Mouse (Mus musculus) heart, embryonic 15.5 days (tissue): Measurements from ENCODE around the gene Dennd1a. TPM values are rescaled to one million over a fixed set of nuclear protein-coding genes. Genes with fewer than 3 reads are reported as not detected.

Experiments used
- ATAC-seq: fragments of 200-750 bp; cut with Nextera tagmentation; replicated peaks from 2 replicates; pipeline ENCODE4 v1.8.0; 2017; ENCODE audit warnings: low read depth, moderate TSS enrichment; ENCODE audit not compliant: insufficient number of reproducible peaks, insufficient read depth, low FRiP score
- H3K27ac ChIP-seq: fragments of 300-500 bp; sonication (generic); 2 replicates; pipeline ENCODE4 v1.5.1; 2015; ENCODE audit warnings: mild to moderate bottlenecking, inconsistent platforms
- H3K27me3 ChIP-seq: fragments of 300-500 bp; sonication (generic); 2 replicates; pipeline ENCODE4 v1.6.1; 2015; ENCODE audit warnings: inconsistent platforms
- H3K36me3 ChIP-seq: fragments of 300-500 bp; sonication (generic); 2 replicates; pipeline ENCODE4 v1.6.1; 2015; ENCODE audit warnings: mild to moderate bottlenecking, inconsistent platforms
- H3K4me1 ChIP-seq: fragments of 300-500 bp; sonication (generic); replicated peaks from 2 replicates; pipeline ENCODE4 v1.6.1; 2015; ENCODE audit warnings: inconsistent platforms
- H3K4me2 ChIP-seq: fragments of 300-500 bp; sonication (generic); 2 replicates; pipeline ENCODE4 v1.6.1; 2015; ENCODE audit warnings: inconsistent platforms, mild to moderate bottlenecking, moderate library complexity
- H3K4me3 ChIP-seq: fragments of 300-500 bp; sonication (generic); 2 replicates; pipeline ENCODE4 v1.5.1; 2015; ENCODE audit warnings: mild to moderate bottlenecking, inconsistent platforms
- H3K9ac ChIP-seq: fragments of 300-500 bp; sonication (generic); 2 replicates; pipeline ENCODE4 v1.6.1; 2015; ENCODE audit warnings: mild to moderate bottlenecking, inconsistent platforms
- H3K9me3 ChIP-seq: fragments of 300-500 bp; sonication (generic); replicated peaks from 2 replicates; pipeline ENCODE4 v1.6.1; 2016; ENCODE audit warnings: inconsistent platforms
- WGBS: fragments of 180-500 bp; shearing (Covaris S2); methylation state at CpG from one replicate; pipeline ENCODE4 v1.1.7; 2015; ENCODE audit warnings: mixed read lengths; 5-methylcytosine and 5-hydroxymethylcytosine counted together
- polyA plus RNA-seq: library from polyadenylated mRNA; unstranded; fragments of >200 nt; fragmentation: Nextera tagmentation; extraction: Ambion mirVana; gene quantifications from 2 replicates; pipeline ENCODE4 v1.2.1, GENCODE M21; 2015

Gene Dennd1a
- polyA plus RNA-seq, 1 experiment from 2014 or later, result 10.5 TPM

- ATAC-seq, result no peak
- H3K27ac ChIP-seq, result no peak overlapping the region
- WGBS, result 71% methylated on average over 5 of the region's 5 CpGs
- no peak overlapping the region for H3K4me2 ChIP-seq
- H3K27me3 ChIP-seq, result no peaks in the 10 kb centered on the region
- H3K4me1 ChIP-seq, result no peaks in the 10 kb centered on the region
- no peak overlapping the region for H3K9ac ChIP-seq
- H3K4me3 ChIP-seq, result no peak overlapping the region
- H3K9me3 ChIP-seq, result no peaks in the 10 kb centered on the region
- no peaks in the 10 kb centered on the region for H3K36me3 ChIP-seq
Measured at GRCm38 (mm10) chr2:37926133-37926503, 361.1 kb downstream of the Dennd1a start.

GRCm38 (mm10) chr2:37925413-37926132 is 361.6 kb downstream of the Dennd1a start:
- no peak overlapping the region for H3K9ac ChIP-seq
- no peak overlapping the region for H3K4me2 ChIP-seq
- H3K36me3 ChIP-seq, result no peaks in the 10 kb centered on the region
- H3K4me3 ChIP-seq, result no peak overlapping the region
- H3K9me3 ChIP-seq, result no peaks in the 10 kb centered on the region
- no peak for ATAC-seq
- no peaks in the 10 kb centered on the region for H3K4me1 ChIP-seq
- H3K27ac ChIP-seq, result no peak overlapping the region
- 41% methylated on average over 6 of the region's 6 CpGs for WGBS
- no peaks in the 10 kb centered on the region for H3K27me3 ChIP-seq

GRCm38 (mm10) chr2:37908721-37909506 is 378.3 kb downstream of the Dennd1a start:
- 84% methylated on average over 5 of the region's 5 CpGs for WGBS
- Histone ChIP-seq H3K36me3 (no peaks in the 10 kb centered on the region), H3K27ac (no peak overlapping the region), H3K27me3 (no peaks in the 10 kb centered on the region), H3K4me2 (no peak overlapping the region), H3K4me1 (0 out of 2 replicates have a peak, but pooled peaks cover 5% of the 10 kb centered on the region), H3K4me3 (no peak overlapping the region), H3K9ac (no peak overlapping the region), H3K9me3 (no peaks in the 10 kb centered on the region)
- no peak for ATAC-seq

- Histone ChIP-seq H3K9me3 (no peaks in the 10 kb centered on the region), H3K4me3 (no peak overlapping the region), H3K4me2 (no peak overlapping the region), H3K36me3 (no peaks in the 10 kb centered on the region), H3K9ac (no peak overlapping the region), H3K27ac (no peak overlapping the region), H3K4me1 (0 out of 2 replicates have a peak, but pooled peaks cover 5% of the 10 kb centered on the region), H3K27me3 (no peaks in the 10 kb centered on the region)
- ATAC-seq, result no peak
- 88% methylated on average over 3 of the region's 3 CpGs for WGBS
Measured at GRCm38 (mm10) chr2:37908296-37908695, 378.9 kb downstream of the Dennd1a start.

- H3K9ac ChIP-seq, result no peak overlapping the region
Measured at GRCm38 (mm10) chr2:37906261-37906660, 380.9 kb downstream of the Dennd1a start.

GRCm38 (mm10) chr2:37903286-37903685 is 383.9 kb downstream of the Dennd1a start:
- ATAC-seq, result no peak
- H3K9ac ChIP-seq, result no peak overlapping the region
- H3K4me2 ChIP-seq, result no peak overlapping the region
- 79% methylated on average over 8 of the region's 8 CpGs for WGBS
- 0 out of 2 replicates have a peak, but pooled peaks cover 5% of the 10 kb centered on the region for H3K4me1 ChIP-seq
- H3K36me3 ChIP-seq, result no peaks in the 10 kb centered on the region
- no peaks in the 10 kb centered on the region for H3K27me3 ChIP-seq
- no peaks in the 10 kb centered on the region for H3K9me3 ChIP-seq
- no peak overlapping the region for H3K27ac ChIP-seq
- H3K4me3 ChIP-seq, result no peak overlapping the region

More at GRCm38 (mm10) chr2:37906261-37906660, 380.9 kb downstream of the Dennd1a start:
- H3K4me3 ChIP-seq, result no peak overlapping the region
- 0 out of 2 replicates have a peak, but pooled peaks cover 5% of the 10 kb centered on the region for H3K4me1 ChIP-seq
- no peak overlapping the region for H3K27ac ChIP-seq
- H3K9me3 ChIP-seq, result no peaks in the 10 kb centered on the region
- no peak for ATAC-seq
- H3K27me3 ChIP-seq, result no peaks in the 10 kb centered on the region
- no peaks in the 10 kb centered on the region for H3K36me3 ChIP-seq
- H3K4me2 ChIP-seq, result no peak overlapping the region
- 59% methylated on average over 2 of the region's 2 CpGs for WGBS

- ATAC-seq, result no peak
- no peak overlapping the region for H3K4me3 ChIP-seq
- H3K27ac ChIP-seq, result no peak overlapping the region
- H3K4me2 ChIP-seq, result no peak overlapping the region
- H3K36me3 ChIP-seq, result no peaks in the 10 kb centered on the region
- 86% methylated on average over 3 of the region's 3 CpGs for WGBS
- no peaks in the 10 kb centered on the region for H3K27me3 ChIP-seq
- no peak overlapping the region for H3K9ac ChIP-seq
- no peaks in the 10 kb centered on the region for H3K9me3 ChIP-seq
- no peaks in the 10 kb centered on the region for H3K4me1 ChIP-seq
Measured at GRCm38 (mm10) chr2:37883214-37883613, 404.0 kb downstream of the Dennd1a start.

GRCm38 (mm10) chr2:37881262-37881913 is 405.8 kb downstream of the Dennd1a start:
- no peak overlapping the region for H3K27ac ChIP-seq
- H3K4me3 ChIP-seq, result no peak overlapping the region
- H3K4me1 ChIP-seq, result no peaks in the 10 kb centered on the region
- no peak overlapping the region for H3K4me2 ChIP-seq
- H3K9ac ChIP-seq, result no peak overlapping the region
- H3K9me3 ChIP-seq, result no peaks in the 10 kb centered on the region
- ATAC-seq, result no peak
- WGBS, result 70% methylated on average over 5 of the region's 5 CpGs
- no peaks in the 10 kb centered on the region for H3K27me3 ChIP-seq
- no peaks in the 10 kb centered on the region for H3K36me3 ChIP-seq

- Histone ChIP-seq H3K9ac (no peak overlapping the region), H3K36me3 (no peaks in the 10 kb centered on the region), H3K4me3 (no peak overlapping the region), H3K27ac (no peak overlapping the region), H3K9me3 (no peaks in the 10 kb centered on the region), H3K27me3 (no peaks in the 10 kb centered on the region), H3K4me2 (no peak overlapping the region), H3K4me1 (no peaks in the 10 kb centered on the region)
- 57% methylated on average over 4 of the region's 4 CpGs for WGBS
- no peak for ATAC-seq
Measured at GRCm38 (mm10) chr2:37879697-37880096, 407.5 kb downstream of the Dennd1a start.

- Histone ChIP-seq H3K36me3 (no peaks in the 10 kb centered on the region), H3K4me2 (no peak overlapping the region), H3K9ac (no peak overlapping the region), H3K4me3 (no peak overlapping the region), H3K27me3 (no peaks in the 10 kb centered on the region), H3K27ac (no peak overlapping the region), H3K4me1 (0 out of 2 replicates have a peak, but pooled peaks cover 3% of the 10 kb centered on the region), H3K9me3 (no peaks in the 10 kb centered on the region)
- WGBS, result 74% methylated on average over 4 of the region's 4 CpGs
- no peak for ATAC-seq
Measured at GRCm38 (mm10) chr2:37872791-37873190, 414.4 kb downstream of the Dennd1a start.

- Histone ChIP-seq H3K36me3 (no peaks in the 10 kb centered on the region), H3K27ac (no peak overlapping the region), H3K27me3 (no peaks in the 10 kb centered on the region), H3K4me2 (no peak overlapping the region), H3K4me1 (0 out of 2 replicates have a peak, but pooled peaks cover 5% of the 10 kb centered on the region), H3K4me3 (no peak overlapping the region), H3K9me3 (no peaks in the 10 kb centered on the region), H3K9ac (no peak overlapping the region)
- no peak for ATAC-seq
- 35% methylated on average over 6 of the region's 6 CpGs for WGBS
Measured at GRCm38 (mm10) chr2:37869628-37870027, 417.6 kb downstream of the Dennd1a start.
